Mouse (Mus musculus) olfactory bulb, adult 2 months (tissue): ENCODE results near the gene Ppfia2.

Experiments used
- CTCF ChIP-seq: fragments of 200-500 bp; IDR thresholded peaks from 2 replicates; pipeline ENCODE4 v1.5.1; 2012; ENCODE audit warnings: low read depth, mild to moderate bottlenecking, low read length, moderate library complexity; ENCODE audit not compliant: insufficient read depth
- POLR2A ChIP-seq: fragments of 200-500 bp; IDR thresholded peaks from 2 replicates; pipeline ENCODE4 v1.6.1; 2012; ENCODE audit warnings: mild to moderate bottlenecking, low read depth, low read length, moderate library complexity; ENCODE audit not compliant: insufficient read depth

DNA sequence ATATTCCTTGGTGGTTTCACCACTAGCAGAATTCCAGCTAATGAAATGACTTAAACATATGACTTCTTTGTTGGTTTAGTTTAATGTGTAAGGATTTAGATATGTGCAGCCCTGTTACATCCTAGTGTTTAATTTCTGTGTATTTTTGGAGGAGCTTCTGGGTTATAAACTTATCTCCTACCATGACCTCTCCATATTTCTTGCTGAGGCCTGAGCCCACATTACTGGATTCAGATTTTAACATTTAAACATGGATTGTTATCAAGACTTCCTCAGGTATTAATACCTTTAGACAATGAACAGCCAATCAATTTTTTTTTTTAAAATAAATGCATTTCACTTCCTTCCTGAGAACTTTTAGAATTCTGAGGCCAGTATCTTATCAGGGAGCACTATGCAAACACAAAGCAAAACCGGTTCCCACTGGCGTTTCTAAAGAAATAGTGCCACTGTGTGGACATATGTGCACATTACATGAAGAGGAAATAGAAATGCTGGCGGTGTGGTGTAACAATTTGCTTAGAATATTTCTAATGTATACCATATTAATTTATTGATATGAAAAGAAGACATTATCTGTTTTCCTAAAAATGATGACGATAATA is 115.4 kb downstream of the Ppfia2 start:
- TF ChIP-seq CTCF = no peak
- no peak for TF ChIP-seq POLR2A
